ENCODE assay signal across 17 mouse cellular contexts in the genomic region with DNA sequence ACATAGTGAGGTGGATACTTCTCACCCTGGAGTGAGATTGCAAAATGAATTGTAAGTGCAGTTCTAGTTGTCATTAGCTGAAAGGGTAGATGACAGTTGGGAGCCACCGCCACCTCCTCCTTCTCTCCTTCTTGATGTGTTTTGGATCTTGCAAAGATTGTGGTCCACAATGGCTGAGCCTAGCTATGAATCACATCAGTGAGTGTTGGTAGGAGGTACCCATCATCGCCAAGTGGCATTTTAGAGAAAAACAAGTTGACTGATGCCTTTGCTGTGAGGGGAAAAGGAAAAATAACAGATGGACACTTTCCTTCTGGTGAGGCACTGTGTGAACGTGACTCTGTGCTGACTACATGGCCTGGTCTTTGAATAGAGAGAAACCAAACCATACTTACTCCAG.
"Had no signal": no experiment of that assay in that cellular context is flagged by ENCODE, and none has a peak within 500 bp of the region (broad histone marks: within the 10 kb centered on the region; RNA-seq: fewer than 3 reads in every experiment).

No protein-coding gene starts in this region.

- H3K4me2 ChIP-seq: lung, embryonic 15.5 days; midbrain, embryonic 11.5 days; midbrain, embryonic 13.5 days; midbrain, embryonic 15.5 days; neural tube, embryonic 12.5 days; stomach, embryonic 15.5 days had no signal

- H3K9ac ChIP-seq: liver, postnatal 0 days; lung, embryonic 15.5 days; midbrain, embryonic 13.5 days; midbrain, embryonic 15.5 days; neural tube, embryonic 12.5 days; stomach, embryonic 15.5 days had no signal

- DNase-seq: liver, postnatal 0 days; lung, adult 2 months; lung, postnatal 14 days; lung, postnatal 36 days; thymus, adult 2 months; thymus, postnatal 25 days; thymus, postnatal 4 days had no signal

- H3K4me1 ChIP-seq: lung, embryonic 15.5 days; megakaryocyte, embryonic 14.5 days; midbrain, embryonic 13.5 days; midbrain, embryonic 15.5 days; neural tube, embryonic 12.5 days; stomach, embryonic 15.5 days had no signal

- ATAC-seq: liver, postnatal 0 days; lung, postnatal 0 days; midbrain, embryonic 13.5 days; midbrain, embryonic 15.5 days had no signal

- H3K36me3 ChIP-seq: lung, embryonic 15.5 days; midbrain, embryonic 15.5 days; neural tube, embryonic 12.5 days; stomach, embryonic 15.5 days had no signal

- H3K4me3 ChIP-seq: lung, embryonic 15.5 days; megakaryocyte, embryonic 14.5 days; midbrain, embryonic 13.5 days; midbrain, embryonic 15.5 days; neural tube, embryonic 12.5 days; stomach, embryonic 15.5 days had no signal

- H3K27me3 ChIP-seq: lung, embryonic 15.5 days; midbrain, embryonic 13.5 days; midbrain, embryonic 15.5 days; neural tube, embryonic 12.5 days; stomach, embryonic 15.5 days had no signal

- H3K9me3 ChIP-seq: lung, embryonic 15.5 days; megakaryocyte, embryonic 14.5 days; midbrain, embryonic 13.5 days; midbrain, embryonic 15.5 days; neural tube, embryonic 12.5 days; stomach, embryonic 15.5 days had no signal

- H3K27ac ChIP-seq: lung, embryonic 15.5 days; macrophage; midbrain, embryonic 13.5 days; midbrain, embryonic 15.5 days; neural tube, embryonic 12.5 days; stomach, embryonic 15.5 days; stomach, postnatal 0 days had no signal
